Mouse (Mus musculus): ENCODE data around the gene Stap1. TPM values are rescaled to one million over a fixed set of nuclear protein-coding genes. Genes with fewer than 3 reads are reported as not detected.

The Stap1 gene
- polyA plus RNA-seq, 1 experiment from 2014 or later: 0.31 TPM

GRCm38 (mm10) chr5:86086751-86087150 is 15.2 kb downstream of the Stap1 start:
- Histone ChIP-seq H3K4me1 (no peaks in the 10 kb centered on the region), H3K9me3 (no peaks in the 10 kb centered on the region), H3K9ac (no peak overlapping the region), H3K27me3 (no peaks in the 10 kb centered on the region), H3K27ac (no peak overlapping the region), H3K36me3 (replicated peaks) (no peaks in the 10 kb centered on the region), H3K4me3 (replicated peaks) (no peak overlapping the region), H3K4me2 (no peak overlapping the region)
- no peak for ATAC-seq (ENCODE audit: low FRiP score)
- WGBS: 87% methylated on average over 6 of the region's 6 CpGs

DNA sequence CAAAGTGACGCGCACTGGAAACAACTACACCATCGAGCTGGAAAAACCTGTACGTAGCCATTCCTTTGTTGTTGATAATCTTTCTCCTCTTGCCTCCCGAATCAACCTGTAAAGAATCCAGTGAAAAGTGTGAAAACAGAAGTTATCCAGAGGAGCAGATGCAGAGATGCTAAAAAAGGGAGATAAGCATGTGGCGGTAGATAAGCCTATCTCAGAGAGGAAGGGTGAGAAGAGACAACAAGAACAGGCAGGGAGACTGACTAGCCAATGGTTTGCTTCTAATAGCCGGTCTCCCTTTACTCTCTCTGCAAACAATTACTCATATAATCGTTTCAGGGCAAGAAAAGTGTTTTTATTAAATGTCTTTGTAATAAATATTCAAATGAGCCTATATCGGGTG is 23.2 kb downstream of the Stap1 start:
- H3K4me2 ChIP-seq: no peak overlapping the region
- no peak overlapping the region for H3K9ac ChIP-seq
- no peaks in the 10 kb centered on the region for H3K27me3 ChIP-seq
- 88% methylated on average over 9 of the region's 9 CpGs for WGBS
- H3K27ac ChIP-seq: no peak overlapping the region
- H3K4me1 ChIP-seq: no peaks in the 10 kb centered on the region
- no peaks in the 10 kb centered on the region for H3K9me3 ChIP-seq
- no peak for ATAC-seq (ENCODE audit: low FRiP score)
- H3K36me3 ChIP-seq (replicated peaks): no peaks in the 10 kb centered on the region
- no peak overlapping the region for H3K4me3 ChIP-seq (replicated peaks)

- Histone ChIP-seq H3K9ac (no peak overlapping the region), H3K4me1 (no peaks in the 10 kb centered on the region), H3K4me3 (replicated peaks) (no peak overlapping the region), H3K36me3 (replicated peaks) (no peaks in the 10 kb centered on the region), H3K27me3 (no peaks in the 10 kb centered on the region), H3K9me3 (no peaks in the 10 kb centered on the region), H3K4me2 (no peak overlapping the region), H3K27ac (no peak overlapping the region)
- ATAC-seq (ENCODE audit: low FRiP score): no peak
- 92% methylated on average over 3 of the region's 3 CpGs for WGBS
These were observed 27.4 kb downstream of the Stap1 start for GRCm38 (mm10) chr5:86098988-86099387.

DNA sequence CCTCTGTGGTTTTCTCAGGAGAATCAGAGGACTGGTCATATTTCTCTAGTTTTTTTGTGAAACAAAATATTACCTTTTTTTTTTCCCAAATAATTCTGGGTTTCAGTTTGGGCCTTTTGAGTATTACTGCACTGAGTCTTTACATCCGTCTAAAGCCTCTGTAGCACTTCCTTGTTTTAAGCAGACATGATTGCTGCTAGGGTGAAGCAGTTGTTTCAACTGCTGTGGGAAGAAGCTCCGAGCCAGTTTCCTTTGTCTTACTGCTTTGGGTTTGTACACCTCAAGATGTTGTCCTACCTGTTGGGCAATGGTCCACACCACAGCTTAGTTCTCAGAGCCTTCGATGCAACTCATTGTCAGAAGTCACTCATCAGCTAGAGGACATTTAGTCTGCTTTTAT is 29.1 kb downstream of the Stap1 start:
- H3K27ac ChIP-seq: no peak overlapping the region
- no peaks in the 10 kb centered on the region for H3K27me3 ChIP-seq
- no peak overlapping the region for H3K4me3 ChIP-seq (replicated peaks)
- no peak overlapping the region for H3K4me2 ChIP-seq
- no peaks in the 10 kb centered on the region for H3K4me1 ChIP-seq
- H3K36me3 ChIP-seq (replicated peaks): no peaks in the 10 kb centered on the region
- H3K9ac ChIP-seq: no peak overlapping the region
- no peaks in the 10 kb centered on the region for H3K9me3 ChIP-seq
- ATAC-seq (ENCODE audit: low FRiP score): no peak
- 85% methylated on average over 3 of the region's 3 CpGs for WGBS

GRCm38 (mm10) chr5:86102176-86102575 is 30.6 kb downstream of the Stap1 start:
- no peaks in the 10 kb centered on the region for H3K27me3 ChIP-seq
- no peak for ATAC-seq (ENCODE audit: low FRiP score)

DNA sequence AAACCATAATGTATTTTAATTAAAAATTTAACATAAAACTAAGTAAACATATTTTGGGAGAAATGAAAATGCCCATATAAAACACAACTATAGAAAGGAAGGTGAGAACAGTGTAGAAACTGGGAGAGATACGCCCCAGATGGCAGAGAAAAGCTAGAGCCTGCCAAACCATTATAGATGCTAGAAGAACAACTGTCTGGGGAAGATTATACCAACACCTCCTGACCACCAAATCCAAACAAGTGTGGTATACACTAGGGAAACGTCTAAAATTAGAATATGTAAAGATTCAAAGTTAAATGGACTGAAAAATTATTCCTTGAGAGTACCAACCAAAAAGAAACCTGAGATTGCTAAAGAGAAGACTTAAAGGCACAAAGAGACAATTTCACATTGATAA is 35.1 kb downstream of the Stap1 start:
- Histone ChIP-seq H3K27ac (no peak overlapping the region), H3K9me3 (no peaks in the 10 kb centered on the region), H3K4me1 (no peaks in the 10 kb centered on the region), H3K27me3 (no peaks in the 10 kb centered on the region), H3K36me3 (replicated peaks) (peaks cover 6% of the 10 kb centered on the region), H3K9ac (no peak overlapping the region), H3K4me3 (replicated peaks) (no peak overlapping the region), H3K4me2 (no peak overlapping the region)
- 78% methylated on average over 2 of the region's 2 CpGs for WGBS
- no peak for ATAC-seq (ENCODE audit: low FRiP score)

More at GRCm38 (mm10) chr5:86102176-86102575, 30.6 kb downstream of the Stap1 start:
- no peak overlapping the region for H3K27ac ChIP-seq
- H3K4me2 ChIP-seq: no peak overlapping the region
- no peaks in the 10 kb centered on the region for H3K36me3 ChIP-seq (replicated peaks)
- no peaks in the 10 kb centered on the region for H3K4me1 ChIP-seq
- no peak overlapping the region for H3K9ac ChIP-seq
- H3K4me3 ChIP-seq (replicated peaks): no peak overlapping the region
- H3K9me3 ChIP-seq: no peaks in the 10 kb centered on the region
- 93% methylated on average over 2 of the region's 2 CpGs for WGBS

- Histone ChIP-seq H3K4me1 (no peaks in the 10 kb centered on the region), H3K27me3 (no peaks in the 10 kb centered on the region), H3K4me2 (no peak overlapping the region), H3K4me3 (replicated peaks) (no peak overlapping the region), H3K36me3 (replicated peaks) (peaks cover 6% of the 10 kb centered on the region), H3K9me3 (no peaks in the 10 kb centered on the region), H3K27ac (no peak overlapping the region), H3K9ac (no peak overlapping the region)
- 89% methylated on average over 1 of the region's 1 CpGs for WGBS
- ATAC-seq (ENCODE audit: low FRiP score): no peak
These were observed 39.5 kb downstream of the Stap1 start for GRCm38 (mm10) chr5:86111074-86111473.

DNA sequence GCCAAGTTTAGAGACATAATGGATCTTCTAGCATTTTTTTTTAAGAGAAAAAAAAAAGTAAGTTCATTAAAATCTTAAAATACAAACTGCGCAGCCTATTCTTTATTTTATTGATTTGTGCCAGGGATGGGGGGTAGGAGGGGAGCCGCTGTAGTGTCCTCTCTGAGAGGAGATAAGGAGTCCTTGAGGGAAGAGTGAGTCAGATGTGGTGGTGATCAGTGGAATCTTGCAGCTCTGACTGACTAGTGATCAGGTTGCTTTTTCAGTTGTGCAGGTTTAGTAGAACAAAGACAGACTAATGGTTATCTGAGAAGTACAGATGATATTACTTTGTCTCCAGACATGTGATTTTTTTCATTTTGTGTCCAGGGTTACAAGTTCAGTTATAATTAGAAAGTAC is 41.5 kb downstream of the Stap1 start:
- Histone ChIP-seq H3K4me2 (no peak overlapping the region), H3K36me3 (replicated peaks) (peaks cover 6% of the 10 kb centered on the region), H3K4me1 (no peaks in the 10 kb centered on the region), H3K27ac (no peak overlapping the region), H3K27me3 (no peaks in the 10 kb centered on the region), H3K4me3 (replicated peaks) (no peak overlapping the region), H3K9ac (no peak overlapping the region), H3K9me3 (no peaks in the 10 kb centered on the region)
- WGBS: 95% methylated on average over 2 of the region's 2 CpGs
- ATAC-seq (ENCODE audit: low FRiP score): no peak

DNA sequence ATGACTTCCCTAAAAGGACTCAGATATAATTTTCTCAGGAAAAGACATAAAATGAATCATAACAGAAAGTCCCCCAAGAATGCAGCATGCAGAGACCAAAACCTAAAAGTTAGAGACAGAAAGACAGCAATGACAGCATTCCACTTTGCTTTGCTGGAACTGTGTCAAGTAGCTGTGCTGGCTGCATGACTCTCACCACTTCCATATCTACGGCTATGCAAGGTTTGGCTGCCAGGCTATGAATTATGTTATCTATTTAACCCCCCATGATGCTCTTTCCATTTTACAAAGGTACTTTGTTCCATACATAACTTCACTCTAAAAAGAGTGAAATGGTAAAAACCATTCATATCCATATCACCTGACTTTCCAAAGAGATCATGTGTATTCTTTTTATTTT is 42.5 kb downstream of the Stap1 start:
- peaks cover 13% of the 10 kb centered on the region; the same call in 1 of the 2 replicates for H3K36me3 ChIP-seq (replicated peaks)
- H3K27me3 ChIP-seq: no peaks in the 10 kb centered on the region
- H3K4me3 ChIP-seq (replicated peaks): no peak overlapping the region
- WGBS: 91% methylated on average over 1 of the region's 1 CpGs
- no peaks in the 10 kb centered on the region for H3K4me1 ChIP-seq
- H3K9ac ChIP-seq: no peak overlapping the region
- H3K27ac ChIP-seq: no peak overlapping the region
- no peaks in the 10 kb centered on the region for H3K9me3 ChIP-seq
- ATAC-seq (ENCODE audit: low FRiP score): no peak
- no peak overlapping the region for H3K4me2 ChIP-seq

DNA sequence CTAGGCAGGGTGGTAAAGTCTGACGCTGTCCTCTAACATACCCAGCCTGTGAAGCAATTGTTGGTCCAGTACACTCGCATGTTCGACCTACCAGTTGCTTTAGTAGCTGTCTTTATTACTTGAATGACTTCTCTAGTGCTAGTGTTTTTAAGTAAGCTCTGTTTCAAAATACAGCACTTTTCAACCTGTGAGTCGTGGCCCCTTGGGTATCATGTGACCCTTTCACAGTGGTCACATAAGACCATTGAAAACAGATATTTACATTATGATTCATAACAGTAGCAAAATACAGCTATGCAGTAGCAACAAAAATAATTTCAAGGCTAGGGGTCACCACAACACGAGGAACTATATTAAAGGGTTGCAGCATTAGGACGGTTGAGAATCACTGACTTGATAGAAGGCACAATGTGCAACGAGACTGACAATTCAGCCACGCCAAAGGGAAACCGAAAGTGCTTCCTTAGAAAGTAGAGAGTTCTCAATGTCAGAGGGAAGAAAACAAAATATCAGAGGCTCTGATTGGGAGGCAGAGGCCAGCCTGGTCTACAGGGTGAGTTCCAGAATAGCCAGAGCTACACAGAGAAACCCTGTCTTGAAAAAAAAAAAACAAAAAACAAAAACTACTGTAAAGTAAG is 47.0 kb downstream of the Stap1 start:
- ATAC-seq (ENCODE audit: low FRiP score): no peak
- WGBS: 89% methylated on average over 9 of the region's 9 CpGs
- H3K4me2 ChIP-seq: no peak overlapping the region
- H3K27ac ChIP-seq: no peak overlapping the region
- no peaks in the 10 kb centered on the region for H3K9me3 ChIP-seq
- H3K4me3 ChIP-seq (replicated peaks): no peak overlapping the region
- H3K9ac ChIP-seq: no peak overlapping the region
- H3K36me3 ChIP-seq (replicated peaks): peaks cover 31% of the 10 kb centered on the region
- H3K27me3 ChIP-seq: no peaks in the 10 kb centered on the region
- H3K4me1 ChIP-seq: no peaks in the 10 kb centered on the region

DNA sequence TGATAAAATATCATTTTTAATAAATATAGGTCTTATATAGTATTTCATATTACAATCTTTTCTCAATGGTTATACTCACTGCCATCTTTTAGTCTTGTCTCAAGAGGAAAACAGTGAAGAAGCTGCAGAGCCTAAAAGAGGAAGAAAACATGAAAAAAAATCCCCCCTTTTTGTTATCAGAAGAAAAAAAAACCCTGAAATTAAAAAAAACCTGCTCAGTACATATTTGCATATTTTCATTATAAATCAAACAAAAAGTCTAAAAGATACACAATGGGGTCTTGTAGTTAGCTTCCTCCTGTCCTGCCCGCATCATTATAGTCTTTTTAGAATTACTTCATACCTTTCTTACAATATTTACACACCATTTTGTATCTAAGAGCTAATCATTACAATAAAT is 57.2 kb downstream of the Stap1 start:
- Histone ChIP-seq H3K4me3 (replicated peaks) (no peak overlapping the region), H3K9me3 (no peaks in the 10 kb centered on the region), H3K36me3 (replicated peaks) (peaks cover 17% of the 10 kb centered on the region), H3K4me1 (no peaks in the 10 kb centered on the region), H3K4me2 (no peak overlapping the region), H3K27me3 (no peaks in the 10 kb centered on the region), H3K27ac (no peak overlapping the region), H3K9ac (no peak overlapping the region)
- 89% methylated on average over 1 of the region's 1 CpGs for WGBS
- no peak for ATAC-seq (ENCODE audit: low FRiP score)

GRCm38 (mm10) chr5:86129828-86130227 is 58.3 kb downstream of the Stap1 start:
- Histone ChIP-seq H3K4me2 (no peak overlapping the region), H3K27me3 (no peaks in the 10 kb centered on the region), H3K4me1 (no peaks in the 10 kb centered on the region), H3K9ac (no peak overlapping the region), H3K4me3 (replicated peaks) (no peak overlapping the region), H3K36me3 (replicated peaks) (peaks cover 17% of the 10 kb centered on the region), H3K27ac (no peak overlapping the region), H3K9me3 (no peaks in the 10 kb centered on the region)
- ATAC-seq (ENCODE audit: low FRiP score): no peak

Data from forebrain, embryonic 12.5 days (tissue).